10 mouse cellular contexts compared by ENCODE assay signal in the genomic region with DNA sequence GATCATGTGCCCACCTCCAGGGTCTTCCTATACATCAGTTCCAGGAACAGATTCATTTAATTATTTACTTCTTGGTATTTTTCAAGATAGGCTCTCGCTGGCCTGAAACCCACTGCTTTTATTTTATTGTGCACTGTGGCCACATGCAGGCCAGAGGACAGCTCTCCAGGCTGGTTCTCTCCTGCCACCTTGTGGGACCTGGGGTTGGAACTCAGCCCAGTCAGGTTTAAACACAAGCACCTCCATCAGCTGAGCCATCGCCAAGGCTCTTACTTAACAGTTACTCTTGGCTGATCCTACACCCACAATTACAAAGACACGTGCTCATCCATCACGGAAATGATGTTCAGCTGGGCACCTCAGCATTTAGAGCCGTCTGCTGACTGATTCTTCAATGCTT. TPM values are rescaled to one million over a fixed set of nuclear protein-coding genes. Genes with fewer than 3 reads are reported as not detected.
DNase-seq lines count a peak whose midpoint lies in the region; ATAC-seq lines count a peak whose summit lies in the region.
"Had no signal": no experiment of that assay in that cellular context is flagged by ENCODE, and none has a peak within 500 bp of the region (broad histone marks: within the 10 kb centered on the region; RNA-seq: fewer than 3 reads in every experiment).

No protein-coding gene starts in this region.

- no peaks in the 10 kb centered on the region for H3K9me3 ChIP-seq in kidney, embryonic 15.5 days (replicated peaks)
- no peaks in the 10 kb centered on the region for H3K9me3 ChIP-seq in lung, embryonic 15.5 days
- H3K9me3 ChIP-seq: limb, embryonic 12.5 days; stomach, embryonic 15.5 days had no signal

- no peak overlapping the region for H3K9ac ChIP-seq in kidney, embryonic 15.5 days
- H3K9ac ChIP-seq in lung, embryonic 15.5 days, result no peak overlapping the region
- H3K9ac ChIP-seq: limb, embryonic 12.5 days; stomach, embryonic 15.5 days had no signal

- H3K4me1 ChIP-seq in kidney, embryonic 15.5 days, result peaks cover 4% of the 10 kb centered on the region; the same call in 1 of the 2 replicates
- peaks cover 24% of the 10 kb centered on the region for H3K4me1 ChIP-seq in lung, embryonic 15.5 days
- H3K4me1 ChIP-seq: stomach, embryonic 15.5 days had no signal

- WGBS in kidney, embryonic 15.5 days, result 52% methylated on average over 5 of the region's 5 CpGs
- WGBS in lung, embryonic 15.5 days, result 47% methylated on average over 5 of the region's 5 CpGs

- no peak overlapping the region for H3K4me2 ChIP-seq in kidney, embryonic 15.5 days
- no peak overlapping the region for H3K4me2 ChIP-seq in lung, embryonic 15.5 days
- H3K4me2 ChIP-seq: limb, embryonic 12.5 days; stomach, embryonic 15.5 days had no signal

- no peaks in the 10 kb centered on the region for H3K36me3 ChIP-seq in kidney, embryonic 15.5 days
- no peaks in the 10 kb centered on the region for H3K36me3 ChIP-seq in lung, embryonic 15.5 days
- H3K36me3 ChIP-seq: limb, embryonic 12.5 days; stomach, embryonic 15.5 days had no signal

- no peak for ATAC-seq in kidney, embryonic 15.5 days (replicated peaks; ENCODE audit: low FRiP score)
- ATAC-seq in lung, embryonic 15.5 days (ENCODE audit: borderline replicate concordance, extremely low read depth, low FRiP score, low TSS enrichment), result no peak
- ATAC-seq in megakaryocyte-erythroid progenitor cell, adult 5-6 weeks (replicated peaks; ENCODE audit: low FRiP score, low TSS enrichment, poor library complexity, severe bottlenecking), result no peak

- H3K27ac ChIP-seq in kidney, embryonic 15.5 days, result no peak overlapping the region
- H3K27ac ChIP-seq in lung, embryonic 15.5 days, result peak overlapping the region; percentile 21; the same call in 1 of the 2 replicates
- H3K27ac ChIP-seq: limb, embryonic 12.5 days; stomach, embryonic 15.5 days had no signal

- peak; percentile 81 for DNase-seq in kidney, adult 18-20 months
- peak; percentile 36 for DNase-seq in adipocyte (ENCODE audit: low spot score)
- peak; percentile 28 for DNase-seq in embryo, embryonic 11 days
- DNase-seq in spleen, adult 18-20 months, result no peak
- no peak for DNase-seq in testis, postnatal 14 days (ENCODE audit: low spot score)

- H3K27me3 ChIP-seq in kidney, embryonic 15.5 days, result no peaks in the 10 kb centered on the region
- H3K27me3 ChIP-seq in lung, embryonic 15.5 days, result no peaks in the 10 kb centered on the region
- H3K27me3 ChIP-seq: limb, embryonic 12.5 days; stomach, embryonic 15.5 days had no signal

- H3K4me3 ChIP-seq in kidney, embryonic 15.5 days (replicated peaks), result no peak overlapping the region
- H3K4me3 ChIP-seq in lung, embryonic 15.5 days, result no peak overlapping the region
- H3K4me3 ChIP-seq: limb, embryonic 12.5 days; stomach, embryonic 15.5 days had no signal

RNA-seq across cellular contexts. Expression of gene Mettl7a3, which starts 13.6 kb away (rescaled TPM):
- 0.17 TPM in 1 of 2 replicates, not detected in the other for polyA plus RNA-seq in kidney, embryonic 15.5 days (2015; fragmentation: Nextera tagmentation; extraction: Ambion mirVana)
- polyA plus RNA-seq in lung, embryonic 15.5 days (2015; fragmentation: Nextera tagmentation; extraction: Ambion mirVana), result not detected in 2 replicates
- total RNA-seq in megakaryocyte-erythroid progenitor cell, adult 5-6 weeks (2014; fragmentation: Nextera tagmentation), result 0.26 TPM in 1 of 2 replicates, not detected in the other
- 1.7 TPM in 1 of 2 replicates, not detected in the other for total RNA-seq in megakaryocyte-erythroid progenitor cell, adult 5-6 weeks (2017)
- polyA plus RNA-seq: stomach, embryonic 15.5 days had no signal

RNA-seq across cellular contexts. Expression of gene Mettl7a1, which starts 17.2 kb away (rescaled TPM):
- polyA plus RNA-seq in kidney, embryonic 15.5 days (2015; fragmentation: Nextera tagmentation; extraction: Ambion mirVana), result 13.2 and 18.4 TPM in 2 replicates
- 7.8 and 9.4 TPM in 2 replicates for polyA plus RNA-seq in lung, embryonic 15.5 days (2015; fragmentation: Nextera tagmentation; extraction: Ambion mirVana)
- 38.9 and 45.1 TPM in 2 replicates for total RNA-seq in megakaryocyte-erythroid progenitor cell, adult 5-6 weeks (2014; fragmentation: Nextera tagmentation)
- 65.6 and 68.2 TPM in 2 replicates for total RNA-seq in megakaryocyte-erythroid progenitor cell, adult 5-6 weeks (2017)

RNA-seq across cellular contexts. Expression of gene Methig1, which starts 31.8 kb away (rescaled TPM):
- 0.94 and 1.5 TPM in 2 replicates for polyA plus RNA-seq in kidney, embryonic 15.5 days (2015; fragmentation: Nextera tagmentation; extraction: Ambion mirVana)
- 0.10 TPM in 1 of 2 replicates, not detected in the other for polyA plus RNA-seq in lung, embryonic 15.5 days (2015; fragmentation: Nextera tagmentation; extraction: Ambion mirVana)
- total RNA-seq in megakaryocyte-erythroid progenitor cell, adult 5-6 weeks (2014; fragmentation: Nextera tagmentation), result not detected in 2 replicates
- total RNA-seq in megakaryocyte-erythroid progenitor cell, adult 5-6 weeks (2017), result not detected in 2 replicates

RNA-seq across cellular contexts. Expression of gene Mettl7a2, which starts 31.9 kb away (rescaled TPM):
- 0.26 TPM in 1 of 2 replicates, not detected in the other for polyA plus RNA-seq in kidney, embryonic 15.5 days (2015; fragmentation: Nextera tagmentation; extraction: Ambion mirVana)
- not detected in 2 replicates for polyA plus RNA-seq in lung, embryonic 15.5 days (2015; fragmentation: Nextera tagmentation; extraction: Ambion mirVana)
- not detected in 2 replicates for total RNA-seq in megakaryocyte-erythroid progenitor cell, adult 5-6 weeks (2014; fragmentation: Nextera tagmentation)
- not detected in 2 replicates for total RNA-seq in megakaryocyte-erythroid progenitor cell, adult 5-6 weeks (2017)
- polyA plus RNA-seq: limb, embryonic 12.5 days; stomach, embryonic 15.5 days had no signal

RNA-seq across cellular contexts. Expression of gene Tmprss12, which starts 40.5 kb away (rescaled TPM):
- polyA plus RNA-seq in kidney, embryonic 15.5 days (2015; fragmentation: Nextera tagmentation; extraction: Ambion mirVana), result not detected in 2 replicates
- polyA plus RNA-seq in lung, embryonic 15.5 days (2015; fragmentation: Nextera tagmentation; extraction: Ambion mirVana), result not detected in 2 replicates
- total RNA-seq in megakaryocyte-erythroid progenitor cell, adult 5-6 weeks (2014; fragmentation: Nextera tagmentation), result not detected in 2 replicates
- not detected in 2 replicates for total RNA-seq in megakaryocyte-erythroid progenitor cell, adult 5-6 weeks (2017)
- polyA plus RNA-seq: limb, embryonic 12.5 days had no signal

Comparison
In these comparisons a context has a peak if more than half of its experiments do, and no peak if none do; other contexts are left out.
1. DNase-seq: peak in kidney, adult 18-20 months (single experiment), adipocyte (single experiment) and embryo, embryonic 11 days (single experiment); none in spleen, adult 18-20 months (0 of 2) and testis, postnatal 14 days (single experiment).